Mouse (Mus musculus) kidney, postnatal 0 days (tissue): ENCODE measurements around the gene Mogat1. TPM values are rescaled to one million over a fixed set of nuclear protein-coding genes. Genes with fewer than 3 reads are reported as not detected.
"Not testable (repeated sequence)": the region's sequence is repeated elsewhere in the genome, so short reads cannot be mapped to it uniquely, and the experiment has no call there.

Experiments used
- ATAC-seq: fragments of 200-750 bp; cut with Nextera tagmentation; replicated peaks from 2 replicates; pipeline ENCODE4 v1.8.0; 2017; ENCODE audit warnings: low read depth, moderate number of reproducible peaks, moderate TSS enrichment, moderate library complexity; ENCODE audit not compliant: low FRiP score
- DNase-seq: peaks from one replicate; pipeline ENCODE4 v3.0.0-alpha.2; 2016; ENCODE audit warnings: low spot score
- H3K27ac ChIP-seq: fragments of 300-500 bp; sonication (generic); 2 replicates; pipeline ENCODE4 v1.5.1; 2014; ENCODE audit warnings: mild to moderate bottlenecking
- H3K27me3 ChIP-seq: fragments of 300-500 bp; sonication (generic); 2 replicates; pipeline ENCODE4 v1.6.1; 2014; ENCODE audit warnings: low read length, mixed read lengths; ENCODE audit not compliant: insufficient read depth
- H3K36me3 ChIP-seq: fragments of 300-500 bp; sonication (generic); 2 replicates; pipeline ENCODE4 v1.6.1; 2014; ENCODE audit warnings: low read length, mixed read lengths; ENCODE audit not compliant: insufficient read depth
- H3K4me1 ChIP-seq: fragments of 300-500 bp; sonication (generic); replicated peaks from 2 replicates; pipeline ENCODE4 v1.6.1; 2014; ENCODE audit warnings: antibody characterized with exemption, low read length, mixed read lengths; ENCODE audit not compliant: insufficient read depth
- H3K4me2 ChIP-seq: fragments of 300-500 bp; sonication (generic); 2 replicates; pipeline ENCODE4 v1.6.1; 2014; ENCODE audit warnings: mild to moderate bottlenecking, low read length, moderate library complexity, mixed read lengths
- H3K4me3 ChIP-seq: fragments of 300-500 bp; sonication (generic); replicated peaks from 2 replicates; pipeline ENCODE4 v1.5.1; 2014; ENCODE audit warnings: low read depth, low read length
- H3K9ac ChIP-seq: fragments of 300-500 bp; sonication (generic); 2 replicates; pipeline ENCODE4 v1.6.1; 2014; ENCODE audit warnings: low read depth, low read length
- H3K9me3 ChIP-seq: fragments of 300-500 bp; sonication (generic); replicated peaks from 2 replicates; pipeline ENCODE4 v1.6.1; 2016; ENCODE audit warnings: low read length, inconsistent platforms, mixed read lengths
- CTCF ChIP-seq: IDR thresholded peaks from 2 replicates; pipeline ENCODE4 v1.5.1; 2016; ENCODE audit warnings: antibody characterized with exemption, low read depth, mild to moderate bottlenecking, moderate library complexity
- WGBS: fragments of 180-500 bp; shearing (Covaris S2); extraction: QIAGEN DNeasy Blood & Tissue Kit; methylation state at CpG from one replicate; pipeline ENCODE4 v1.1.7; 2014; 5-methylcytosine and 5-hydroxymethylcytosine counted together
- polyA plus RNA-seq: library from polyadenylated mRNA; unstranded; fragments of >200 nt; fragmentation: Nextera tagmentation; extraction: Ambion mirVana; gene quantifications from 2 replicates; pipeline ENCODE4 v1.2.1, GENCODE M21; 2015

Gene Mogat1
- polyA plus RNA-seq, 1 experiment from 2014 or later = 2.0 TPM

DNA sequence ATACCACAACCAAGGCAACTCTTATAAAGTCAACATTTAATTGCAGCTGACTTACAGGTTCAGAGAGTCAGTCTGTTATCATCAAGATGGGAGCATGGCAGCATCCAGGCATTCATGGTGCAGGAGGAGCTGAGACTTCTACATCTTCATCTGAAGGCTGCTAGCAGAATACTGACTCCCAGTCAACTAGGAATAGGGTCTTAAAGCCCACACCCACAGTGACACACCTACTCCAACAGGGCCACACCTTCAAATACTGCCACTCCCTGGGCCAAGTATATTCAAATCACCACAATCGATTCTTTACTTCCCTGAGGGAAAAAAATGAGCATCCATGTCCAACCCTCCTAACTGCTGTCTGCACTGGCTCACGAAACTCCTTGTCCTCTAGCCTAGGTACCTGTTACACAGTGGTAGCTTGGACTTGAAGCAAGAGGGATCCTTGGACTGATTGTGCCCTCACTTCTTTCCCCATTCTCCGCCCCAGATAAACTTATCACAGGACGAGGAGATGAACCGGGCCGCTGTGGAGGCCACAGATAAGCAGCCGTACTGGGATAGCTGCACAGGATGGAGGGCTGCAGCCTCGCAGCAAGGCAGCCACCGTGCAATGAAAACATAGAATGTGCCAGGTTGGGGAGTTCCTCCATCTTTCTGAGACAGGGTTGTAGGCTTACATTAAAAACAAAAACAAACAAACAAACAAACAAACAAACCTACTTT is 23.8 kb downstream of the Mogat1 start:
- H3K27ac ChIP-seq = no peak overlapping the region
- H3K4me3 ChIP-seq = no peak overlapping the region
- no peak for DNase-seq
- no peaks in the 10 kb centered on the region for H3K27me3 ChIP-seq
- TF ChIP-seq CTCF = no peak
- no peak overlapping the region for H3K4me2 ChIP-seq
- H3K9ac ChIP-seq = no peak overlapping the region
- ATAC-seq = no peak
- H3K36me3 ChIP-seq = no peaks in the 10 kb centered on the region
- H3K4me1 ChIP-seq = no peaks in the 10 kb centered on the region
- H3K9me3 ChIP-seq = no peaks in the 10 kb centered on the region
- 97% methylated on average over 9 of the region's 9 CpGs for WGBS

DNA sequence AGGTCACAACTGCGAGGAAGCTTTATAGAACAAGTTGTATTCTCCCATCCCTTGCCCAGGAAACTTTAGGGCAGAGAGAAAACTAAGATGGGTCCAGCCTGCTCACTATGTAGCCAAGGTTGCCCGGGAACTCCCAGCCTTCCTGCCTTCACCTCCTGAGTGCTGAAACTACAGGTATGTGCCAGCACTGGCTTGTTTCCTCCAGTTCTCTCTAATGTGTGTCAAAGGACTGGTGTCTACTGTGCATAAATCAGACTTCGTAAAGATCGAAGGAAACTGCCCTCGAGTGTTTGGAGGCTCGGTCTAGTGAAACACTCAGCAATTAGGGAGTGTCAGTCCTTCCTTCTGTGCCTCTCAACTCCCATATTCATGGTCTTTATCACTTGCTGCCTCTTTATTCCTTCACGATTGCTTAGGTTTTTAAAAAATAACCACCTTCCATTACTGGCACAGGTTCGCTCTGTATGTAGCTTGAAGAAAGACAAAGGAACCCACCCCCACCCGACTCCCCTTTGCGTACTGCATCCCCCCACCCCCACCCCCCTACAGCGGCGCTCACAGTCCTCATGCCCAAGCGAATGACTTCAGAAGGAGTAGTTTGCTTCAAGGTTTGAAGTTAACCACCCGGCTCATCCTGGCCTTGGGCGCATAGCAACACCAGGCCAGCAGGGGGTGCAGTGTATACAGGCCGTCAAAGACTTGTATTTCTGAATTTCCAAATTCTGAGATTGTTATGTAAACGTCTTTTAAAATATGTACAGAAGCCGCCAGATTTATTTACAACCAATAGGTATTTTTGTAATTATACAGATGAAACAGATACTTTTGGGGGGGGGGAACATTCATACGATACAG is 25.7 kb downstream of the Mogat1 start:
- 0 out of 2 replicates have a peak overlapping the region, but pooled peaks have one; percentile 9 for H3K4me3 ChIP-seq
- peak; percentile 85 for DNase-seq
- no peak overlapping the region for H3K27ac ChIP-seq
- no peaks in the 10 kb centered on the region for H3K36me3 ChIP-seq
- WGBS = 18% methylated on average over 19 of the region's 19 CpGs
- H3K4me1 ChIP-seq = no peaks in the 10 kb centered on the region
- TF ChIP-seq CTCF = peak; percentile 77
- H3K27me3 ChIP-seq = no peaks in the 10 kb centered on the region
- H3K9ac ChIP-seq = no peak overlapping the region
- H3K4me2 ChIP-seq = peak overlapping the region; percentile 48
- no peaks in the 10 kb centered on the region for H3K9me3 ChIP-seq
- ATAC-seq = peak; percentile 70; the same call in 1 of the 2 replicates

DNA sequence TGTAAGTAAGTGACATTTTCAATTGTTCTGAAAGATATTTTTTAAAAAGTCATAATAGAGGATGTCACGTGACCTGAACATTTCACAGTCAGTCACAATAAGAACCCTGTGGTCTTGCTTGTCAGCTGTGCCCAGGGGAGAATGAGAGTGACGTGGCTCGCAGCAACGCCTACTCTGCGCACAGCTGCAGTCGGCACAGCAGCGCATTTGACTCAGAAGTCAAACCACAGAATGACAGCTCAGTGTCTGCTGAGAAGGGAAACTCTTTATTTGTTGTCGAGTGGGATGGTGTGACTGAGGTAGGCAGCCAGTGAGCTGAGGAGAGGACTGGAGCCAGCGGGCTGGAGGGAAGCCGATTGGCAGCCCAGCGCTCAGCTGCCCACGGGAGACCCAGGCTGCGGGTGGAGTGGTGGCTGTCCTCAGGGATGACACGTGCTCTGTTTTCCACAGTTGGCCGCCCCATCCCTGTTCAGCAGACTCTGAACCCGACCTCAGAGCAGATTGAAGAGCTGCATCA is 26.8 kb downstream of the Mogat1 start:
- Histone ChIP-seq H3K27me3 (no peaks in the 10 kb centered on the region), H3K9ac (0 out of 2 replicates have a peak overlapping the region, but pooled peaks have one; percentile 10), H3K4me3 (peak overlapping the region; percentile 16), H3K4me1 (no peaks in the 10 kb centered on the region), H3K27ac (no peak overlapping the region), H3K36me3 (no peaks in the 10 kb centered on the region), H3K9me3 (no peaks in the 10 kb centered on the region), H3K4me2 (peak overlapping the region; percentile 48)
- ATAC-seq = no peak; the same call in 1 of the 2 replicates
- no peak for TF ChIP-seq CTCF
- 34% methylated on average over 16 of the region's 16 CpGs for WGBS
- peak; percentile 21 for DNase-seq

GRCm38 (mm10) chr1:78538396-78538795 is 27.6 kb downstream of the Mogat1 start:
- Histone ChIP-seq H3K27me3 (no peaks in the 10 kb centered on the region), H3K4me1 (no peaks in the 10 kb centered on the region), H3K4me2 (no peak overlapping the region), H3K36me3 (no peaks in the 10 kb centered on the region), H3K9me3 (no peaks in the 10 kb centered on the region), H3K9ac (no peak overlapping the region), H3K4me3 (no peak overlapping the region), H3K27ac (no peak overlapping the region)
- ATAC-seq (no peak), DNase-seq (no peak)
- TF ChIP-seq CTCF = no peak
- whole genome bisulfite sequencing = 67% methylated on average over 5 of the region's 5 CpGs

DNA sequence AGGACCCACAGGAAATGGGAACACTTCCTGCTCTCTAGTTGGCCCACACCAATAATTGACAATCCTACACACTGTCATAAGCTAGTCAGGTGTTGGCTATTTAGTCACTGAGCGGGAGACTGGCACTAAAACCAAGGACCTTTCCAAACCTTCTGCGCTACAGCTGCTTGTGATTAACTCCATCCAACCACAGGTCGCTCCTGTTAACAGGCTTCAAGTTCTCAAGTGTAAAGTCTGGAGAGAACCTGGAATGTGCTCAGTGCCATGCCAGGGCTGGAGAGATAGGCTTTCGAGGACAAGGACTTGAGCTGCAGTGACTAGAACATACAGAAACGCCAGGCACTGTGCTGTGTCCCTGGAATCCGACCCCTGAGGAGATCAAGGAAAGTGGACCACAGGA is 28.4 kb downstream of the Mogat1 start:
- no peak for DNase-seq
- no peak for TF ChIP-seq CTCF
- no peaks in the 10 kb centered on the region for H3K9me3 ChIP-seq
- no peaks in the 10 kb centered on the region for H3K27me3 ChIP-seq
- no peak overlapping the region for H3K4me3 ChIP-seq
- H3K4me2 ChIP-seq = no peak overlapping the region
- no peak overlapping the region for H3K27ac ChIP-seq
- H3K4me1 ChIP-seq = no peaks in the 10 kb centered on the region
- no peak for ATAC-seq
- 64% methylated on average over 6 of the region's 6 CpGs for WGBS
- H3K36me3 ChIP-seq = no peaks in the 10 kb centered on the region
- no peak overlapping the region for H3K9ac ChIP-seq

DNA sequence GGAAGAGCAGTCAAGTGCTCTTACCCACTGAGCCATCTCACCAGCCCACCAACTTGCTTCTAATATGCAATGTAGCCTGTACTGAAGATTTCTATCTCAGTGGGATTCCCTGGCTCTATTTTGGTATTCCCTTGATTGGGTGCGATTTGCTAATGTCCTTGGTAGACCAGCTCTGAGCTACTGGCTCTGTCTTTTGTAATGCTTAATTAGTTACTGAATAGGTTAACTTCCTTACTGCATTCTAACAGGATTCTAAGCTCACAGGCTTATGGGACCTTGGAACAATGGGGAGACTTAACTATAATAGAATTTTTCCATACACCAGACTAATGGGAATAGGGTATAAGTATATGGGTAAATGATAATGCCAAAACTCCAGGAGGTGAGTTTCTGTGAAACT is 32.8 kb downstream of the Mogat1 start:
- 88% methylated on average over 1 of the region's 1 CpGs for WGBS
- H3K27ac ChIP-seq, ATAC-seq: not testable (repeated sequence)

More for the DNA sequence above, 32.8 kb downstream of the Mogat1 start:
- H3K9me3 ChIP-seq, H3K9ac ChIP-seq, H3K4me3 ChIP-seq, H3K4me2 ChIP-seq, H3K36me3 ChIP-seq, H3K4me1 ChIP-seq, DNase-seq, H3K27me3 ChIP-seq: not testable (repeated sequence)
